Mouse (Mus musculus): ENCODE measurements around the gene Lamp5.

The Lamp5 gene

DNA sequence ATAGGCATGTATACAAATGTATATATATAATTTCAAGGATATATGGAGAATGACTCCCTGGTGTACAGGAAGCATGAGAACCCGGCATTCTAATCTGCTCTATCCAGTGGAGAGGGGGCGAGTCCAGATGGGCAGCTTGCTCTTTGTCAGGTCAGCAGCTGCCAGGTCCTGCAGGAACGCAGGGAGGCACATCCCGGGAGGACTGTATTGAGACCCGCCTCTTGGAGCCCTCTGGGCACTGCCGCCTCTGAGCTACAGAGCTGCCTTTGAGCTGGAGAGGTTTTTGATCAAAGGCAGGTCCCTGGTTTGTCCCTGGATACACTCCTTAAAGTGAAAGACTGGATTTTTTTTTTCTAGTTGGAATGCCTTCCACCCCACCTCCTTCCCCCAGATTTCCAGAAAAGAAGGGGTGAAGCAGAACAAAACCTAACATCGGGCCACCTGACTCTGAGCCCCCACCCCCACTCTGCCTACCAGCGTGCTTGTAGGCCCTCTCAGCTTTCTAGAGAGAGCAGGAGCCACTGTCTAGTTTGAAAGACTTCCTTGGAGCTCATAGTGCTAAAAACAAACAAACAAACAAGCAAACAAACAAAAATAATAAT is at the start of gene Lamp5:
TSS of gene Lamp5 (plus strand) at position 552 of the 602 bp plus-strand sequence.
- DNase-seq: peak; percentile 64

DNA sequence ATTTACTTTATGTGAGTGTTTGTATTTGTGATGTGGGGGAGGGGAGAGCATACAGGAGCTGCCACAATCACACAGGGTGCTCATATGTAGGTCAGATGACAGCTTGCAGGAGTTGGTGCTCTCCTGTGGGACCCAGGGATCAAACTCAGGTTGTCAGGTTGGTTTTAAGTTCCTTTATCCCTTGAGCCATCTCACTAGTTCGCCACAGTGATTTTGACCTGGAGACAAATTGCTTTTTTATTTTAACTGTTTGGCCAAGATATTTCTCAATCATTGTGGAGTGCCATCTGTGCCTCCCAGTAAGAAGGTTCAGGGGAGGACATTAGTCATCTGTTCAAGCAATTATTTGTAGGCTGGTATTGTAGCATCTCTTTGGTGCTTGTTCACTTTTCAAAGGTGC is 48.2 kb upstream of the Lamp5 start:
- DNase-seq: no peak

DNA sequence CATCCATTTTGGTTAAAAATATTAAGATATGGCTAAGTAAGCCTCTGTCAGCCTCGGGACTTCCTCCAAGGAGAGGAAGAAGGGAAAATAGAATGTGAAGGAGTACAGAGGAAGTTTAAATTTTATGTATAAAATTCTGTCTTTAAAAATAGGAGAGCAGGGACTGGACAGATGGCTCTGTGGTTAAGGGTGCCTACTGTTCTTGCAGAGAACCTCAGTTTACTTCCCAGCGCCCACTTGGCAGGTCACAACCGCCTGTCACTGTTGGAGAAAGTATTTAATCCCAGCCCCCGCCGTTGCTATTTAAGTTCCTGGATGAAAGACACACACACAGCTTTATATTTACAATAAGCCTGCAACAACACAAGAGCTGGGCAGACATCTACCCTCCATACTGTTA is 45.8 kb upstream of the Lamp5 start:
- DNase-seq: no peak

GRCm38 (mm10) chr2:136012759-136013158 is 39.3 kb upstream of the Lamp5 start:
- DNase-seq: no peak

DNA sequence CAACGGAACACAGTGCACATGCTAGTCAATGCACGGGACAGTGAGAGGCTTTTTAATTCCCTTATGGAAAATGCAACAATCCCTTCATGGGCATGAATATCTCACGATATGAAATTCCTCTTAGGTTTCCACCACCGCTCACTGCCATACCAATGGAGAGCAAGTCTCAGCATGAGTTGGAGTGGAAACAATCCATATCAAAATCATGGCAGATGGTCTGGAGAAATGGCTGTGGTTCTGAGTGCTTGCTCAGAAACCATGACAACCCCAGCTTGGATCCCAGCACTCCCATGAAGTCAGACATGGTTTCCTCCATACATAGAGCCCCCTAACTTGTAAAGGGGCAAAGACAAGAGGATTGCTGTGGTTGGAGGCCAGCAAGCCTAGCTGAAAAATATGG is 3.6 kb upstream of the Lamp5 start:
- no peak for DNase-seq

DNA sequence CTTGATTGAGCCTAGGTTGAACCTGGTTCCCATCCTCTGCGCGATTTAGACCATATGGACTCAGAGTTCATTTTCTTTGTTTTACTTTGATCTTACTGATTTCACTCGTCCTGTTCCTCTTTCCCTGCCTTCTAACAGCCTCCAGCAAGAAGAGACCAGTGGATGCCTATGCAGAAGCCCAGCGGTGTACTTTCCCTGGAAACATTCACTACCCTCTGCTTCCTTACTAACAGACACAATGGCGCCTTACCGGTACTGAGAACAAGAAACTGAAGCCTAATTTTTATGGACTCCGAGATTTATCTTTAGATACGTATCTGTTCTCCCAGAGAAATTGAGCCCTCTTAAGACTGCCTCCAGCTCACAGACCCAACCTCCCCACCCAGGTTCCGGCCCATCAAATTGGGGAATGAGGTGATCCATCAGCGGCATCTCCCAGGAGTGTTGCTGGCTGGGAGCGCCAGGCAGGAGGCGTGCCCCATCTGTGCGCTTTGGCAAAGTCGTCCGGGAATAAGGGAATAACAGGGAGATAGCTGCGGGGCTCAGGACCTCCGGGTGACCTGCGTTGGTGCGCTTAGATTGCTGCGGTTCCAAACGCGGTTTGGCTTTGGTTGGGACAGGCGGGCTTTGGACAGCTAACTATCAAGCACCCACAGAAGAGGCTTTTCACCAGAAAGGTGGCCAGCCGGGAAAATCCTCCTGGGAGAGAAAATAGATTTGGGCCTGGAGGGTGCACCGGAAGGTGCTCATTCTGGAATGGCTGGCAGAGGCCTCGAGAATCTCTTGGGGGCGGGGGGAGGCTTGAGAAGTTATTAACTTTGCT is 1.0 kb upstream of the Lamp5 start:
- peak; percentile 45 for DNase-seq

GRCm38 (mm10) chr2:136057861-136058331 is 5.9 kb downstream of the Lamp5 start:
- DNase-seq: peak; percentile 39

GRCm38 (mm10) chr2:136058398-136058797 is 6.4 kb downstream of the Lamp5 start:
- peak; percentile 18 for DNase-seq

DNA sequence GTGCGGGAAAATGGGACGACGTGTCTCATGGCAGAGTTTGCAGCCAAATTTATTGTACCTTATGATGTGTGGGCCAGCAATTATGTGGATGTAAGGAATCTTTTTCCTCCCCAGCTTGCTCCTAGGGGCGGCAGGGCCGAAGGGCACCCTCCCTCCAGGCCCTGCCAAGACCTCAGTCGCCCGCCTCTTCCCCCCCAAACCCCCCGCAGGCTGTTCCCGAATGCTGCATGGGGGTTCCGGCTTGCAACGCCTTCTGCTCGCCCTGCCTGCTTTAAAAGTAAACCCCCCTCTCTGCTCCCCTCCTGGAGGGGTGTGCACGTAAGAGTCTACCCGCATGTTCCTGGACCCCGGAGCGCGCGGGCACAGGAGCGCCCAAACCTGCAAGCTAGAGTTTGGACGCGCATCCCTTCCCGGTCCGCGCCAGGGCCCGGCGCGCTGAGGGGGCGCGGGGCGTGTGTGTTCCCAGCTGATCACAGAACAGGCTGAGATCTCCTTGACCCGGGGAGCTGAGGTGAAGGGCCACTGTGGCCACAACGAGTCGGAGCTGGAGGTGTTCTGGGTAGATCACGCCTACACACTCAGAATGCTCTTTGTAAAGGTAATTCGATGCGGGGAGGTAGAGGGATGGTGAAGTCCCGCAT is 7.1 kb downstream of the Lamp5 start:
- DNase-seq: peak; percentile 48

- no peak for DNase-seq
Measured at GRCm38 (mm10) chr2:136064356-136064755, 12.3 kb downstream of the Lamp5 start.

GRCm38 (mm10) chr2:136095978-136096377 is 43.9 kb downstream of the Lamp5 start:
- no peak for DNase-seq

DNA sequence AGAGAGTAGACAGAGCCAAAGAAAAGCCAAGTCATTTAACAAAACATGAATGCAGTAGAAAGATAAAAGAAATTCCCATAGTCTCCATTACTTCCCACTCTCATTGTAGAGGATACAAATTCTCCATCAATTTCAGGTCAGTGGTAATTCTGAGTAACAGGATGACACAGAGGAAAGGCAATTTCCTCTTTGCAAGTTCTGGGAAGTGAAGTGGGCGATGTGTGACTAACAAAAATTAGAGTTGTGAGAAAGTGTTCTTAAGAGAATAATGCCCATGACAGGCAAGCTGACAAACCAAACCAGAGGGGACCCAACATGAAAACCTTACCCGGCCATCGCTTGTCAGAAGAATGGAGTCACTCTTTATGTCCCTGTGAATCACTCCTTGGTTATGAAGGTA is 45.1 kb downstream of the Lamp5 start:
- DNase-seq: no peak

GRCm38 (mm10) chr2:136107597-136107996 is 55.6 kb downstream of the Lamp5 start:
- DNase-seq: peak; percentile 41

DNA sequence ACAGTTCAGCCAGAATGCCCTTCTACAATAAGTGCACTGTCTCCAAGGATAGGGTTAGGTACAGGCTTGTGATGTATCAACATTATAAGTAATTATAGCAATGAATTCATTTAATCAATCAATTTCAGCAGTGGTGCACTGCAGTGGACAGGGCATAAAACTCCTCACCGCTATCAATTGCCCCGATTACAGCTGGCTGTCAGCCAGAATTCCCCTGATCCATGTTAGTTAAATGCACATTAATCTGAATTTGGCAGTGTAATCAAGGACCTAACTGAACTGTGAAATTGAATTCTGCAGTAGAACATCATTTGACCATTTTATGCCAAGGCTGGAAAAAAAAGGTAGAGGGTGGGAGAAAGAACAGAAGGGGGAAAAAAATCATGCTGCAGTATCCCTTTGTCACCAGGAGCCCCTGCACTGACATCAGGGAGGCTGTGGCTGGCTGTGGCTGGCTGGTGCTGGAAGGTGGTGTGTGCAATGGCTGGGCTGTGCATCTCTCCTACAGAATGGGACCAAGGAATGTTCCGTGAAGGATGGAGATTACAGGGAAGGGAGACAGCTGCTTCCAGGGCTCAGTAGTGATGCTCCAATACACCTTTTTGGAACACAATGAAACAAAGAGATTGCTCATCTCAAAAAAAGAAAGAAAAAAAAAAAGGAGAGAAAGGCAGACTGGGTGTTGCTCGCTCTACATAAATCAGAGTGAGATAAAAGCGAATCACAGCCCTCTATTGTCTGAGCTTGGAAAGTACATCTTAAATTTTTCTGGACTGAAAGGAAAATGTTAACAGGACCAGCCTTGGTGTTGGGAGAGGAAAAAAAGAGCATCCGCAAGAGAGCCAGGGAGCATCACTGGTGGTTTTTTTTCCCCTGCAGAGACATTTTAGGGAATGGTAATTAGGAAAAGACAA is 56.3 kb downstream of the Lamp5 start:
- DNase-seq: peak; percentile 58

GRCm38 (mm10) chr2:136109038-136109363 is 57.0 kb downstream of the Lamp5 start:
- peak; percentile 16 for DNase-seq

- DNase-seq: no peak
Measured at GRCm38 (mm10) chr2:136113374-136113773, 61.3 kb downstream of the Lamp5 start.

DNA sequence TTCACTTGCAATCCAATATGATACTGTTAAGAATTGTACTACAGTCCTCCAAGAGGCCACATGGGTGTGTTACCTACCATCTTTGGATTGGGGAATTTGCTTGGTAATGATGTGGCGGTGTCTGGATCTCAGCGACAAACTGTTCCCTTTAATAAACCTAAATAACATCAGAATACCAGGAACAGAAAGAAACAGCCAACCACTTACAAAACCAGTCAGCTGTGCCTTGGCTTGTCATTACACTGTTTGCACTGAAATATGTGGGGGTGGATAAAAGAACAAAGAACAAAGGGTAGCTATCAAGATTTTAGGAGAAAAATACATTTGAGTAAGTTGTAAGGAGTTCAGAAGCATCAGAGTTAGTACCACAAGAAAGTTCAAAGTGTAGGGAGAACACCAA is 66.0 kb downstream of the Lamp5 start:
- DNase-seq: no peak

Measured in embryo, embryonic 11 days (tissue).